Mouse (Mus musculus): ENCODE measurements around the gene Vsig1. TPM values are rescaled to one million over a fixed set of nuclear protein-coding genes. Genes with fewer than 3 reads are reported as not detected.
A peak's percentile ranks its signal among the peaks of the same experiment; 100 is the strongest.

Vsig1 gene
- polyA plus RNA-seq, 1 experiment from 2014 or later, result 0.20 TPM

DNA sequence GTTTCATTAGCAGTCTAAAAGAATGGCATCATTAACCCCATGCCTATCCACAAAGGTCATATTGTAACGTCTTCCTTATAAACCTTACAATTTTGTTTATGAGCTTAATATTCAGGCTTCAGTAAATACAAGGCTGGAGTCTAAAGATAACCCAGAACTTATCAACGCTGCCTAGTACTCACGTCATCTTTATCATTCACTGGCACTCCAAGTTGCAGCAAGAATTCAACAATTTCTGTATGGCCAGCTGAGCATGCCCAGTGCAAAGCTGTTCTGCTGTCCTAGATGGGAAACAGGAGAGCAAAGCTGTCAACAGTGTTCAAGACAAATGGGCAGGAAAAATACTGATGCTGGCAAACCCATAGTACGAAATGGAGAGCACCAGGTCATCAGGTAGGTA lies 46.2 kb downstream of the Vsig1 start:
- ATAC-seq (ENCODE audit: low read depth), result no peak
- no peaks in the 10 kb centered on the region for H3K27me3 ChIP-seq (ENCODE audit: control insufficient read depth, insufficient read depth, low read depth, low read length)
- H3K9ac ChIP-seq (ENCODE audit: low read length), result no peak overlapping the region
- no peak overlapping the region for H3K27ac ChIP-seq (ENCODE audit: low read length)
- no peak overlapping the region for H3K4me3 ChIP-seq (ENCODE audit: low read length)
- no peaks in the 10 kb centered on the region for H3K9me3 ChIP-seq (ENCODE audit: control insufficient read depth, low read length)
- WGBS, result 77% methylated on average over 4 of the region's 4 CpGs
- H3K4me2 ChIP-seq (ENCODE audit: low read depth, low read length), result no peak overlapping the region
- H3K36me3 ChIP-seq (ENCODE audit: control insufficient read depth, insufficient read depth, low read length), result no peaks in the 10 kb centered on the region; the same call in 1 of the 2 replicates
- no peaks in the 10 kb centered on the region for H3K4me1 ChIP-seq (replicated peaks; ENCODE audit: control insufficient read depth, insufficient read depth, low read length)

DNA sequence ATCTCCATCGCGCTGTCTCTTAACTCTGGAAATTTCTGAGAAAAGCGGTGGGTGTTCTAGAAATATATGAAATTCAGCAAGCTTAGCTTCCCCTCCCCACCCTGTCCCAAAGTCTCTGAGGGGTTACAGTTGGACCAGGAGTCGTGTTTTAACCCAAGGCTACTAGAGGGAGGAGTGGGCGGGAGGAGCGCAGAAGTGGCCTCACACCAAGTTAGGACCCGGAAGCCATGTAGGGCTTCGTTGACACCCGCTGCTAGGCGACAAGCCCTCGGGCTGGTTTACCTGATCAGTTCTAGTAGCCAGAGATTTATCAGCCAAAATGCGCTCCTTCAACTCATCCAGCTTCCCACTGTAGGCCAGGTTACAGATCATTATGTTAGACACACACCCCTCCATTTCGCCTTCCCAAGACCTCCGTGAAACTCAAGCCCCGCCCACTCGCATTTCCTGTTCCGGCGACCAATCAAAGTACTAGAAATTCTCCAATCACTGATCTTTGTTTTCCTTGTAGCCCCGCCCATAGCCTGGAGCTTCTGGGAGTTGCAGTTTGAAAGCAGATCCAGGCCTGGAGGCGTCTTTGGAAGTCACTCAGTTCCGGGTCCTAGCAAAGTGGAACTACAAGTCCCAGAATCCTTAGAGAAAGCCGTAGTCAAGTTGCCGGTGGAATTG lies 49.0 kb downstream of the Vsig1 start, which contains the start of the genes Psmd10 and Atg4a:
Psmd10 (minus strand) TSS at position 457 of the 669 bp plus-strand sequence.
Atg4a (plus strand) TSS at position 636 of the 669 bp plus-strand sequence.
- Histone ChIP-seq H3K27ac (ENCODE audit: low read length) (peak within 1 kb of the TSS; percentile 63; the same call in 1 of the 2 replicates), H3K4me1 (replicated peaks; ENCODE audit: control insufficient read depth, insufficient read depth, low read length) (no peaks in the 10 kb centered on the region), H3K9me3 (ENCODE audit: control insufficient read depth, low read length) (no peaks in the 10 kb centered on the region), H3K4me3 (ENCODE audit: low read length) (peak within 1 kb of the TSS; percentile 64), H3K9ac (ENCODE audit: low read length) (peak within 1 kb of the TSS; percentile 64), H3K27me3 (ENCODE audit: control insufficient read depth, insufficient read depth, low read depth, low read length) (peaks cover 6% of the 10 kb centered on the region; the same call in 1 of the 2 replicates), H3K36me3 (ENCODE audit: control insufficient read depth, insufficient read depth, low read length) (no peaks in the 10 kb centered on the region), H3K4me2 (ENCODE audit: low read depth, low read length) (peak within 1 kb of the TSS; percentile 59)
- 19% methylated on average over 23 of the region's 23 CpGs for WGBS
- peak; percentile 99 for ATAC-seq (ENCODE audit: low read depth)

DNA sequence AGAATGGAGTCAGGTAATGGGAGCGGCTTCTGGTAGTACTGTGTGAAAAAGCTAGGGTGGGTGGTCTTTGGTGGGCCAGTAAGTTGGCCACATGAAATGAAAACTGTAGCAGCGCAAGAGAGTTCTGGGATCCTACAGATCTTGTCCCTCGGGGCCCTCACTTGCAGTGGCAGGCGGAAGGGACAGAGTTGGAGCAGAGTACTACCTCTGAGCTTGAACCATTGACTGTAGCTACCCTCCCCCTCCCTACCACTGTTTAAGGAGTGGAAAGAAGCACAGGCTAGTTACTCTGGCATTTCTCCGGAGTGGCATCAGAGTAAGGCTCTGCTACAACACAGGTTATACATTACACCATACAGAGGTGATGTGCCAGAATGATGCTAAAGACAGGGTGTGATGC lies 49.6 kb downstream of the Vsig1 start:
- Histone ChIP-seq H3K4me3 (ENCODE audit: low read length) (peak overlapping the region; percentile 59), H3K4me1 (replicated peaks; ENCODE audit: control insufficient read depth, insufficient read depth, low read length) (no peaks in the 10 kb centered on the region), H3K9me3 (ENCODE audit: control insufficient read depth, low read length) (no peaks in the 10 kb centered on the region), H3K9ac (ENCODE audit: low read length) (peak overlapping the region; percentile 60), H3K27me3 (ENCODE audit: control insufficient read depth, insufficient read depth, low read depth, low read length) (peaks cover 6% of the 10 kb centered on the region; the same call in 1 of the 2 replicates), H3K4me2 (ENCODE audit: low read depth, low read length) (peak overlapping the region; percentile 59), H3K36me3 (ENCODE audit: control insufficient read depth, insufficient read depth, low read length) (no peaks in the 10 kb centered on the region), H3K27ac (ENCODE audit: low read length) (no peak overlapping the region)
- peak; percentile 57 for ATAC-seq (ENCODE audit: low read depth)
- WGBS, result 17% methylated on average over 5 of the region's 5 CpGs

DNA sequence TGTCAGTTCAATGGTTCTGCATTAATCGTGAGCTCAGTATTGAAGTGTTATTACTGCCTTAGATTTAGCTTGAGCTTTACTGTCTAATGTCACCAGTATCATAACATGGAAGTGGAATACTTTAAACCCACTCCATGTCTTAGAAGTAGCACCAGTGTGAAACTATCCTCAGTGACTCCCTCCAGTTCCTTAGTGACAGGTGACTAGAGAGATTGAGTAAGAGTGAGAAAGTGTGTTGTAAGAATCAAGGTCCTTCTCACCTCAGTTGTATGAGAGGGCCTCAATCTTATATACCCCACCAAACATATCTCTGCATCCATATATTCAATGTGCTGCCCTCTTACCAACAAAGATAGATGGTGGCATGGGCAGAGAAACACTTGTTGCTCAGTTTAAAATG lies 71.5 kb downstream of the Vsig1 start:
- Histone ChIP-seq H3K4me2 (ENCODE audit: low read depth, low read length) (no peak overlapping the region), H3K36me3 (ENCODE audit: control insufficient read depth, insufficient read depth, low read length) (no peaks in the 10 kb centered on the region), H3K27me3 (ENCODE audit: control insufficient read depth, insufficient read depth, low read depth, low read length) (peaks cover 2% of the 10 kb centered on the region), H3K27ac (ENCODE audit: low read length) (no peak overlapping the region), H3K9ac (ENCODE audit: low read length) (no peak overlapping the region), H3K9me3 (ENCODE audit: control insufficient read depth, low read length) (no peaks in the 10 kb centered on the region), H3K4me3 (ENCODE audit: low read length) (no peak overlapping the region), H3K4me1 (replicated peaks; ENCODE audit: control insufficient read depth, insufficient read depth, low read length) (no peaks in the 10 kb centered on the region; the same call in none of the 2 replicates)
- ATAC-seq (ENCODE audit: low read depth), result no peak
- WGBS, result 85% methylated on average over 1 of the region's 1 CpGs

DNA sequence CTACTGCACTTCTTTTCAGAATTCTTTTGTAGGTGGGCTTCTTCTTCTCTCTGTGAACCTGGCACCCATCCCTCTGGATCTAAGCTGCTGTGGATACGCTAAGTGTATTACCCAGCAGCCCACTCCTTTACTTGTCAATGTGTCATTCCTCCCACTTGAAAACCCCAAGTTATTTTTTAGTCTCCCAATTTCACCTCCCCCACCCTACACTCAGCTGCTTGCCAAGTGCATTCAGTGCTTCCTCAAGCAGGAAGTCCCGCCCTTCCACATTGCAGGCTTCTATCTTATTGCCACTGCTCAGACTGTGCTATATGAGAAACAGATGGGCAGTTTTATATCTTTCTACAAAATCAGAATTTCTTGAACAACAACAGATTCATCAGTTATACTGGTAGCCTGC lies 72.1 kb downstream of the Vsig1 start:
- H3K4me3 ChIP-seq (ENCODE audit: low read length), result no peak overlapping the region
- H3K36me3 ChIP-seq (ENCODE audit: control insufficient read depth, insufficient read depth, low read length), result no peaks in the 10 kb centered on the region
- H3K4me1 ChIP-seq (replicated peaks; ENCODE audit: control insufficient read depth, insufficient read depth, low read length), result no peaks in the 10 kb centered on the region; the same call in none of the 2 replicates
- H3K27me3 ChIP-seq (ENCODE audit: control insufficient read depth, insufficient read depth, low read depth, low read length), result peaks cover 2% of the 10 kb centered on the region
- H3K9ac ChIP-seq (ENCODE audit: low read length), result no peak overlapping the region
- H3K9me3 ChIP-seq (ENCODE audit: control insufficient read depth, low read length), result no peaks in the 10 kb centered on the region
- no peak overlapping the region for H3K4me2 ChIP-seq (ENCODE audit: low read depth, low read length)
- WGBS, result 64% methylated on average over 2 of the region's 2 CpGs
- H3K27ac ChIP-seq (ENCODE audit: low read length), result no peak overlapping the region
- ATAC-seq (ENCODE audit: low read depth), result peak; percentile 60

DNA sequence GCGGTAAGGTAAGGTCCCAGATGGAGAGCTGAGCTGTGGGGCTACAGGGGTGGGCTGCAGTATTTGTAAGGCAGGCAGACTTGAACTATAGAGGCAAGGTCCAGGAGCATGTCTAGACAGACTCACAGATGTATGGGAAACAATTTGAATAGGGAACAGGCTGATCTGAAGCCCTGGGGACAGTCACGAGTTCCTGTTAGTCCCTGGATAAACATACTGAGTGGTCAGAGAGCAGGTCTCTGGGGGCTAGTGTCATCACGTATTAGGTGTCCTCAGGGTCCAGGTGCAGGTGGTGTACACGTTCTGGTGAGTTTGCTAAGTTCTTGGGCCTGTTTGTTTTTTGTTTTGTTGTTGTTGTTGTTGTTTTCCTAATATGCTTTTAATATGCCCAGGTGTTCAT lies 72.8 kb downstream of the Vsig1 start:
- no peak for ATAC-seq (ENCODE audit: low read depth)
- H3K4me3 ChIP-seq (ENCODE audit: low read length), result no peak overlapping the region
- H3K27ac ChIP-seq (ENCODE audit: low read length), result no peak overlapping the region
- WGBS, result 66% methylated on average over 4 of the region's 4 CpGs
- H3K4me2 ChIP-seq (ENCODE audit: low read depth, low read length), result no peak overlapping the region
- peaks cover 2% of the 10 kb centered on the region for H3K27me3 ChIP-seq (ENCODE audit: control insufficient read depth, insufficient read depth, low read depth, low read length)
- no peaks in the 10 kb centered on the region for H3K36me3 ChIP-seq (ENCODE audit: control insufficient read depth, insufficient read depth, low read length)
- H3K9me3 ChIP-seq (ENCODE audit: control insufficient read depth, low read length), result no peaks in the 10 kb centered on the region
- no peak overlapping the region for H3K9ac ChIP-seq (ENCODE audit: low read length)
- H3K4me1 ChIP-seq (replicated peaks; ENCODE audit: control insufficient read depth, insufficient read depth, low read length), result no peaks in the 10 kb centered on the region; the same call in none of the 2 replicates

DNA sequence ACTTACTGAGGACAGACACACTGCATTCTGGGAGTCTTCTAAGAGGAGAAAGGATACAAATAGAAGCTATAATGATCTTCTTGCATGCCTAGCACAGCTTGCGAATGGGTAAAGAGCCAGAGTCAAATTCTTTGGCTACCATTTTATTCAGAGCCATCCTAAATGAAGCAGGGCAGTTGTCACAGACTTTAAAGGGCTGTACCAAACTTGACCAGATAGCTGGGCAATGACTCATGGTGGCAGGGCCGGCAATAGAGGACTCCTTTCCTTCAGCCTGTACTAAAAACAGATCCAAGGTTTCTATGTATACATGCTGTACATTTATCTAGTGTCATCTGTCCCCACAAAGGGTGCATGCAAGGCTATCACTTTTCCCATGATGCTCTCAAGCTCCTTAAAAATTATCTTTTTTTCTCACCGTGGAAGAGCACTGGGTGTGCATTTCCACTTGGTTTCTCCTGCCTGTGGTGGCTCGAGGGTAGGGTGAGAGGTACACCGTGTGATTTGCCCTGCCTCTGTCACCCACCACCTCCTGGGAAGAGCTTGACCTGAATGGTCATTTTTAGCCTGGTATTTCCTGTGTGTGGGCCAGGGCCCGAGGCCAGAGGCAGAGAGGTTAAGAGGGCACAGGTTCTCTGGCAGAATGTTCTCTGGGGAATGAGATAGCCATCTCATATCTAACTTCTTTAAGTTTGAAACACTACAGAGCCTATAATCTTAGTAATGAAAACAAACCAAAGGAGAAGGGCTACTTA lies 76.0 kb downstream of the Vsig1 start:
- 34% methylated on average over 6 of the region's 6 CpGs for WGBS
- Histone ChIP-seq H3K4me2 (ENCODE audit: low read depth, low read length) (no peak overlapping the region), H3K27me3 (ENCODE audit: control insufficient read depth, insufficient read depth, low read depth, low read length) (peaks cover 4% of the 10 kb centered on the region)

DNA sequence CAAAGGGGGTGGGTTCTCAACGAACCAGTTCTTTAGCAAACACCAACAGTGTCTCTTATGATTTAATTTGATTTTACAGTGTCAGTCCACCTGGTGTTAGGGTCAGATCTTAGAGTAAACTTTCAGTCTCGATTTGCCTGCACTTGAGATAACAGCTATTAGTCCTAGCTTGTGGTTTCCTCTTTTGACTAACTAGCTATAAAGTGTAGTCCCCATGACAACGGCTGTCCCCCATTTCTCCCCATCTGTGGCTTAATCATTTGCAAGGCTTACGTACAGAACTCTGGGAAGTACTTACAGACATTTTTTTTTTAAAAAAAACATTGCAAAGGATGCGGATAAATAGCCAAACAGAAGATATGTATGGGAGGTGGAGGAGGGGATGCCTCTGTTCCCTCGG lies 77.4 kb downstream of the Vsig1 start:
- Histone ChIP-seq H3K4me2 (ENCODE audit: low read depth, low read length) (no peak overlapping the region), H3K9ac (ENCODE audit: low read length) (no peak overlapping the region), H3K27me3 (ENCODE audit: control insufficient read depth, insufficient read depth, low read depth, low read length) (peaks cover 4% of the 10 kb centered on the region), H3K27ac (ENCODE audit: low read length) (no peak overlapping the region), H3K4me1 (replicated peaks; ENCODE audit: control insufficient read depth, insufficient read depth, low read length) (no peaks in the 10 kb centered on the region; the same call in 1 of the 2 replicates), H3K4me3 (ENCODE audit: low read length) (no peak overlapping the region), H3K36me3 (ENCODE audit: control insufficient read depth, insufficient read depth, low read length) (no peaks in the 10 kb centered on the region), H3K9me3 (ENCODE audit: control insufficient read depth, low read length) (no peaks in the 10 kb centered on the region)
- ATAC-seq (ENCODE audit: low read depth), result no peak
- 56% methylated on average over 6 of the region's 6 CpGs for WGBS

More for the DNA sequence above, 76.0 kb downstream of the Vsig1 start:
- ATAC-seq (ENCODE audit: low read depth), result no peak
- Histone ChIP-seq H3K27ac (ENCODE audit: low read length) (no peak overlapping the region), H3K4me1 (replicated peaks; ENCODE audit: control insufficient read depth, insufficient read depth, low read length) (no peaks in the 10 kb centered on the region; the same call in none of the 2 replicates), H3K4me3 (ENCODE audit: low read length) (no peak overlapping the region), H3K9me3 (ENCODE audit: control insufficient read depth, low read length) (no peaks in the 10 kb centered on the region), H3K36me3 (ENCODE audit: control insufficient read depth, insufficient read depth, low read length) (no peaks in the 10 kb centered on the region), H3K9ac (ENCODE audit: low read length) (no peak overlapping the region)

DNA sequence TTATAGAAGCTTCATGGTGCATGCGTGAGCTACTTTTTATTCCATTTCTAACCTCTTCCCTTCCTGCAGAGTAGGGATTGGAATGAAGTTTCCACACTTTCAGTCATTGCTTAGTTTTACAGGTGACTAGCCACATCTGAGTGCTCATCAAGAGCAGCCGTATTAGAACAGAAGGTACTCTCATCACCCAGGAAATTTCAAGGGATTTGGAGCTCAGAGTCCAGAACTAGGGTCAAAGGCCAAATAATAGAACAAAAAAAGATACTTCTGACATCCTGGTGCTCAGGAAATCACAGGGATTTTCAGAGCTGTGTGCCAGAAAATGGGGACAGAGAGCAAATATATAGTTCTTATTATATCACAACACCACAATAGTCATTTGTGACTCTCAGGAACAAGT lies 77.8 kb downstream of the Vsig1 start:
- H3K27ac ChIP-seq (ENCODE audit: low read length), result no peak overlapping the region
- H3K27me3 ChIP-seq (ENCODE audit: control insufficient read depth, insufficient read depth, low read depth, low read length), result peaks cover 4% of the 10 kb centered on the region
- ATAC-seq (ENCODE audit: low read depth), result no peak
- 73% methylated on average over 2 of the region's 2 CpGs for WGBS
- H3K36me3 ChIP-seq (ENCODE audit: control insufficient read depth, insufficient read depth, low read length), result no peaks in the 10 kb centered on the region
- no peaks in the 10 kb centered on the region; the same call in 1 of the 2 replicates for H3K4me1 ChIP-seq (replicated peaks; ENCODE audit: control insufficient read depth, insufficient read depth, low read length)
- H3K4me3 ChIP-seq (ENCODE audit: low read length), result no peak overlapping the region
- no peaks in the 10 kb centered on the region for H3K9me3 ChIP-seq (ENCODE audit: control insufficient read depth, low read length)
- no peak overlapping the region for H3K4me2 ChIP-seq (ENCODE audit: low read depth, low read length)
- no peak overlapping the region for H3K9ac ChIP-seq (ENCODE audit: low read length)
